Mouse (Mus musculus) v-Abl transformed pro-B cells (cell line): ENCODE results near the gene Smtn.

ENCODE experiments used
- in situ Hi-C, 2 experiments: fragments of 400-800 bp; cut with MboI; formaldehyde crosslinking; loops; one replicate each; pipeline ENCODE4 v1.15.1; 2025; ENCODE audit not compliant: unreplicated experiment in 2 of 2

Gene Smtn

GRCm38 (mm10) chr11:3483980-3484642 lies 56.3 kb downstream of the Smtn start:
- in situ Hi-C loops, result no loop called here

- in situ Hi-C loops, result loop anchor here in 1 of 2 experiments (10.0 kb wide), 1 partner anchor 209 kb away; no protein-coding TSS in a partner anchor
These were observed 64.9 kb downstream of the Smtn start for GRCm38 (mm10) chr11:3475489-3475888.

DNA sequence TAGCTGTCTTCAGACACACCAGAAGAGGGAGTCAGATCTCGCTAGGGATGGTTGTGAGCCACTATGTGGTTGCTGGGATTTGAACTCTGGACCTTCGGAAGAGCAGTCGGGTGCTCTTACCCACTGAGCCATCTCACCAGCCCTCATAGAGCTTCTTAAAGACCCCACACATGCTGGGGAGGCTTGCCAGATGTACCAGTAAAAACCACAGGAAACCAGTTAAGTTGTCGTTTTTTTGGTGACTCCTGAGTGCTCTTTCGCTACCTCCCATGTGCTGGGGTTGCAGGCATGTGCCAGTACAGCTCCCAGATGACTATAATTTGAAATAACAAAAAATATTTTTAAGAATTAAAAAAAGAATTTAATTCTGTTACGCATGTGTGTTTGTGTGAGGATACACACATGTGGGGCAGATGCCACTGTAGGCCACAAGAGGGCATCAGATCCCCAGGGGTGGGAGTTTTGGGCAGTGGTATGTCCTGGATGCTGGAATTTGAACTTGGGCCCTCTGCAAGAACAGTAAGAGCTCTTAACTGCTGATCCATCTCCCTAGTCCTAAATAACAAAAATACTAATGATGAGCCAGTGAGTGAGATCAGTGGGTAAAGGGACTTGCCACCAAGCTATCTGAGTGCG lies 65.8 kb downstream of the Smtn start:
- in situ Hi-C loops, result loop anchor here (5.0 to 10.0 kb wide), 6 partner anchors 38 to 403 kb away; partner anchors contain the start of gene Selenom (in 1 of the 2)

GRCm38 (mm10) chr11:3472484-3472883 lies 67.9 kb downstream of the Smtn start:
- in situ Hi-C loops, result loop anchor here (5.0 to 10.0 kb wide), 6 partner anchors 40 to 405 kb away; partner anchors contain the start of gene Selenom (in 1 of the 2)

DNA sequence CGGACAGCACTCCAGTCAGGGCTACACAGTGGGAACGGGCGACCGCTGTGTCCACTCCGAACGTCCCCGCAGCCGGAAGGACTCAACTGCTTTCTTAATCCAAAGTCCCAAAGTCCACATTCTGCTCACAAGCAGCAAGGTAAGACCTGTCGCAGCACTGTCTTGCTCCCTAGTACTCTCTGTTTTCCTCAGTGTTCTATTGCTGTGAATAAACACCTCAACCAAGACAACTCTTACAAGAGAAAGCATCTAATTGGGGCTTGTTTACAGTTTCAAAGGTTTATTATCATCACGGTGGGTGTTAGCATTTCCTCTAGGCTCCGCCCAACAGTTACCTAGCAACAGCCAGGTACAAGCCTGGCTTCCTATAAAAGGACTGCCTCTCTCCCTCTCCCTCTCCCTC lies 69.0 kb downstream of the Smtn start:
- in situ Hi-C loops, result loop anchor here (5.0 to 10.0 kb wide), 6 partner anchors 41 to 406 kb away; partner anchors contain the start of gene Selenom (in 1 of the 2)
